Mouse (Mus musculus) lung, postnatal 14 days (tissue): ENCODE measurements around the gene Plce1.

Source experiments
- DNase-seq: peaks from one replicate; pipeline ENCODE4 v3.0.0; 2021

Gene Plce1

GRCm38 (mm10) chr19:38480731-38481621, at the start of gene Plce1:
TSS of gene Plce1 (plus strand) at chr19:38481109.
- peak; percentile 42 for DNase-seq

- no peak for DNase-seq
Measured at GRCm38 (mm10) chr19:38431326-38431725, 49.6 kb upstream of the Plce1 start.

- DNase-seq: no peak
Measured at GRCm38 (mm10) chr19:38432021-38432420, 48.9 kb upstream of the Plce1 start.

GRCm38 (mm10) chr19:38433381-38433780, 47.5 kb upstream of the Plce1 start:
- no peak for DNase-seq

GRCm38 (mm10) chr19:38435221-38435620, 45.7 kb upstream of the Plce1 start:
- no peak for DNase-seq

GRCm38 (mm10) chr19:38441860-38442259, 39.0 kb upstream of the Plce1 start:
- DNase-seq: no peak

GRCm38 (mm10) chr19:38445758-38446157, 35.2 kb upstream of the Plce1 start:
- no peak for DNase-seq

- DNase-seq: no peak
Measured at GRCm38 (mm10) chr19:38455228-38455627, 25.7 kb upstream of the Plce1 start.

- no peak for DNase-seq
Measured at GRCm38 (mm10) chr19:38458996-38459395, 21.9 kb upstream of the Plce1 start.

GRCm38 (mm10) chr19:38460696-38461095, 20.2 kb upstream of the Plce1 start:
- no peak for DNase-seq

GRCm38 (mm10) chr19:38470257-38470893, 10.5 kb upstream of the Plce1 start:
- no peak for DNase-seq

GRCm38 (mm10) chr19:38475394-38475793, 5.5 kb upstream of the Plce1 start:
- DNase-seq: peak; percentile 36

GRCm38 (mm10) chr19:38478286-38478685, 2.6 kb upstream of the Plce1 start:
- no peak for DNase-seq

GRCm38 (mm10) chr19:38478948-38479347, 2.0 kb upstream of the Plce1 start:
- peak; percentile 30 for DNase-seq

- DNase-seq: no peak
Measured at GRCm38 (mm10) chr19:38479473-38479872, 1.4 kb upstream of the Plce1 start.

- DNase-seq: no peak
Measured at GRCm38 (mm10) chr19:38480156-38480720, 671 bp upstream of the Plce1 start.

- no peak for DNase-seq
Measured at GRCm38 (mm10) chr19:38481906-38482305, 997 bp downstream of the Plce1 start.

- no peak for DNase-seq
Measured at GRCm38 (mm10) chr19:38482406-38483181, 1.7 kb downstream of the Plce1 start.

- DNase-seq: no peak
Measured at GRCm38 (mm10) chr19:38485779-38486555, 5.1 kb downstream of the Plce1 start.

GRCm38 (mm10) chr19:38487501-38487900, 6.6 kb downstream of the Plce1 start:
- DNase-seq: no peak

GRCm38 (mm10) chr19:38488103-38488912, 7.4 kb downstream of the Plce1 start:
- no peak for DNase-seq
